Mouse (Mus musculus): ENCODE measurements around the gene Macrod2.

Macrod2 gene

GRCm38 (mm10) chr2:141618257-141618656 is 1223.1 kb downstream of the Macrod2 start:
- DNase-seq (ENCODE audit: low read depth, low spot score) = no peak

GRCm38 (mm10) chr2:141664051-141664450 is 1268.9 kb downstream of the Macrod2 start:
- DNase-seq (ENCODE audit: low read depth, low spot score) = peak; percentile 29

GRCm38 (mm10) chr2:141672814-141673213 is 1277.7 kb downstream of the Macrod2 start:
- no peak for DNase-seq (ENCODE audit: low read depth, low spot score)

GRCm38 (mm10) chr2:141673405-141673804 is 1278.3 kb downstream of the Macrod2 start:
- no peak for DNase-seq (ENCODE audit: low read depth, low spot score)

- no peak for DNase-seq (ENCODE audit: low read depth, low spot score)
Measured at GRCm38 (mm10) chr2:141697541-141697940, 1302.4 kb downstream of the Macrod2 start.

GRCm38 (mm10) chr2:141698320-141698719 is 1303.2 kb downstream of the Macrod2 start:
- DNase-seq (ENCODE audit: low read depth, low spot score) = no peak

GRCm38 (mm10) chr2:141700759-141701452 is 1305.8 kb downstream of the Macrod2 start:
- no peak for DNase-seq (ENCODE audit: low read depth, low spot score)

GRCm38 (mm10) chr2:141711785-141712184 is 1316.7 kb downstream of the Macrod2 start:
- no peak for DNase-seq (ENCODE audit: low read depth, low spot score)

GRCm38 (mm10) chr2:141712265-141712664 is 1317.2 kb downstream of the Macrod2 start:
- DNase-seq (ENCODE audit: low read depth, low spot score) = no peak

- no peak for DNase-seq (ENCODE audit: low read depth, low spot score)
Measured at GRCm38 (mm10) chr2:141715061-141715460, 1320.0 kb downstream of the Macrod2 start.

GRCm38 (mm10) chr2:141722531-141722930 is 1327.4 kb downstream of the Macrod2 start:
- no peak for DNase-seq (ENCODE audit: low read depth, low spot score)

- DNase-seq (ENCODE audit: low read depth, low spot score) = peak; percentile 2
Measured at GRCm38 (mm10) chr2:141728998-141729397, 1333.9 kb downstream of the Macrod2 start.

- DNase-seq (ENCODE audit: low read depth, low spot score) = no peak
Measured at GRCm38 (mm10) chr2:141736685-141737456, 1341.8 kb downstream of the Macrod2 start.

- DNase-seq (ENCODE audit: low read depth, low spot score) = no peak
Measured at GRCm38 (mm10) chr2:141738702-141739101, 1343.6 kb downstream of the Macrod2 start.

GRCm38 (mm10) chr2:141740318-141740717 is 1345.2 kb downstream of the Macrod2 start:
- DNase-seq (ENCODE audit: low read depth, low spot score) = no peak

- no peak for DNase-seq (ENCODE audit: low read depth, low spot score)
Measured at GRCm38 (mm10) chr2:141800236-141800635, 1405.1 kb downstream of the Macrod2 start.

GRCm38 (mm10) chr2:141800909-141801308 is 1405.8 kb downstream of the Macrod2 start:
- DNase-seq (ENCODE audit: low read depth, low spot score) = peak; percentile 25

GRCm38 (mm10) chr2:141816266-141816665 is 1421.2 kb downstream of the Macrod2 start:
- no peak for DNase-seq (ENCODE audit: low read depth, low spot score)

- DNase-seq (ENCODE audit: low read depth, low spot score) = no peak
Measured at GRCm38 (mm10) chr2:141817546-141818180, 1422.6 kb downstream of the Macrod2 start.

- no peak for DNase-seq (ENCODE audit: low read depth, low spot score)
Measured at GRCm38 (mm10) chr2:141820795-141821194, 1425.7 kb downstream of the Macrod2 start.

- DNase-seq (ENCODE audit: low read depth, low spot score) = no peak
Measured at GRCm38 (mm10) chr2:141825606-141826495, 1430.7 kb downstream of the Macrod2 start.

Data from 3T3-L1 (cell line).